Mouse (Mus musculus) cortical plate, adult 2 months (tissue): ENCODE results near the gene Bst2.

Source experiments
- CTCF ChIP-seq: fragments of 200-500 bp; IDR thresholded peaks from 2 replicates; pipeline ENCODE4 v1.5.1; 2011; ENCODE audit warnings: mild to moderate bottlenecking, control low read depth, low read length; ENCODE audit not compliant: insufficient read depth; ENCODE audit errors: extremely low read depth
- POLR2A ChIP-seq: fragments of 200-500 bp; IDR thresholded peaks from 2 replicates; pipeline ENCODE4 v1.6.1; 2011; ENCODE audit warnings: mild to moderate bottlenecking, low read length, control low read depth; ENCODE audit not compliant: insufficient read depth; ENCODE audit errors: extremely low read depth

DNA sequence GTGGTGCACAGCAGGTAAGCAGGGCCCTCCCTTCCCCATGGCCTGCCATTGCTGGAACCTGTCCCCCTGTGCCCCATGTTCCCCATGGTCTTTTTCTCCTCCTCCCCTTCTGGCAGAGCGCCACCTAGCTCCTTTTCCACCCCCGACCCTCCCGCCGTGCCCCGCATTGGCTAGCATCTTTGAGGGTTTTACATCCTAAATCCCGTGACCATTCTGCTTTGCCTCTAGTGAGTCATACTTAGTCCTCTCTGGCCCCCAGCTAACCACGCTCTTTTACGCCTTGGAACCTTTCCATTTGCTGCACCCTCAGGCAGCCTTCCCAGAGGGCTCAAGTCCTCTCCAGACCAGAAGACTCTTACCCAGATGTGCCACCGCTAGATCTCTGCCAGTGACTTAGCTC is 42.9 kb upstream of the Bst2 start:
- TF ChIP-seq POLR2A: no peak
- TF ChIP-seq CTCF: no peak
